Mouse (Mus musculus): ENCODE results near the gene Wipi1.

GRCm38 (mm10) chr11:109598778-109599570 lies 12.8 kb downstream of the Wipi1 start:
- TF ChIP-seq CTCF (IDR thresholded peaks at IDR 0.05; ENCODE audit: control insufficient read depth, insufficient read depth, insufficient replicate concordance, low read depth, low read length) (0 out of 2 replicates have a peak, but pooled peaks have one; percentile 9), POLR2A (IDR thresholded peaks at IDR 0.05; ENCODE audit: control insufficient read depth, low read depth, low read length) (no peak)

All from testis, adult 2 months (tissue).